Mouse (Mus musculus) urinary bladder, postnatal 10 days (tissue): ENCODE data around the gene Gm21992.
"Not testable (repeated sequence)": the region's sequence is repeated elsewhere in the genome, so short reads cannot be mapped to it uniquely, and the experiment has no call there.

Experiments
- DNase-seq: peaks from one replicate; pipeline ENCODE4 v3.0.0; 2022; ENCODE audit warnings: low spot score

Gene Gm21992

DNA sequence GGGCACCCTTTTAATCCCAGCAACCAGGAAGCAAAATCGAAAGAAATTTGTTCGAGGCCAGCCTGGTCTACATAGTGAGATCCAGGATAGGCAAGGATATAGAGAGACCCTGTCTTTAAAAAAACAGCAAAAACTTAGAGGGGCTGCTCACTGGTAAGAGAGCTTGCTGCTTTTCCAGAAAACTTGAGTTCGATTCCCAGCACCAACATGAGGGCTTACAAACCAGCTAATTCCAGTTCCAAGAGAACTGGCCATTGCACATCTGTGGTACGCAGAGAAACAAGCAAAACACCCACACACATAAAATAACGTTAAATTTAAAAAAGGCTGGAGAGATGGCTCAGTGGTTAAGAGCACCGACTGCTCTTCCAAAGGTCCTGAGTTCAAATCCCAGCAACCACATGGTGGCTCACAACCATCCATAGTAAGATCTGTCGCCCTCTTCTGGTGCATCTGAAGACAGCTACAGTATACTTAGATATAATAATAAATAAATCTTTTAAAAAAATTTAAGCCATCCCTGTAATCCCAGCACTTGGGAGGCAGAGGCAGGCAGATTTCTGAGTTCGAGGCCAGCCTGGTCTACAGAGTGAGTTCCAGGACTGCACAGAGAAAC is 1.0 kb upstream of the Gm21992 start:
- not testable (repeated sequence) for DNase-seq

DNA sequence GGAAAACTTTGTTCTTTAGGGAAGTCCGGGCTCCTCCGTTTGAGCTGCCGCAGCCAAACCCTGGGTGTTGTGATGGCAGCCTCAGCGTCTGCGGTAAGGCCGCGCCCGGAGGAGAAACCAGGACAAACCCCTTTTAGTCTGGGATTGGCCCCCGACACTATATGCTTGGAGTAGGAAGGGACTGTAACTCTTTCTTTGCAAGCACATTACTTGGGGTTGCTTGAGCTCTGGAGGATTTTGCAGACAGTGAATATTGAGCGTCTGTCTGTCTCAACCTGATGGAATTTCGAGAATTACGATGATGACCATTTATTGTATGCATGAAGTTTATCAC is 464 bp upstream of the Gm21992 start:
- no peak for DNase-seq

DNA sequence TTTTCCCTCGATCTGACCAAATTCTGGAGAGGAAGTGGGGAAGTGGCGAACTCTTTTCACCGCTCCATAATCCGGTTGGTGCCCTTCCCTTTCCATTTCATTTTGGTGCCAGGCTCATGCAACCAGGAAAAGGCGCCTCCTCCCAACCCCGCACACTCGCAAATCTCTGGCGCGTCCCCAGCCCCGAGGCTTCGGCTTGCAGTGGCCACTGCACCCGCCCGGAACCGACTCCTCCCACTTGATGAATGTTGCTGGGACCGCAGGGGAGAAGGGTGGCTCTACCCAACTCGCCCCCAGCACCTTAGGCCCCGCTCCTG is 708 bp downstream of the Gm21992 start:
- DNase-seq: no peak

DNA sequence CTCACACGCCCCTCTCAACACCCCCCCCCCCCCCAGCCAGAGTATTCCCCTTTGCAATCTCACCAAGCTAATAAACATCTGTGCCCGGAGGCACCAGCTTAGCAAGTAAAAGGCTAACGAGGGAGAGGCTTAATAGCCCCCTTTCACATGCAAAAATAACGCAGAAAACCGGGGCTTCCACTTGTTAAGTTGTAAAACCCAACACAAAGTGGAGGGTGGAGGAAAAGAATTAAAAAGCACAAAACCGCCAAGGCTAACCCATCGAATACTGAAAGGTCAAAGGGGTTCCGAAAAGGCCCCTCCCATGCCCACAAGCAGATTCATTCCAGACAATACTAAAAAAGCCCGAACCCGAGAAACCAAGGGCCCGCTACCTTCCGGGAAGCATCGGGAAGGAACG is 1.1 kb downstream of the Gm21992 start:
- no peak for DNase-seq

DNA sequence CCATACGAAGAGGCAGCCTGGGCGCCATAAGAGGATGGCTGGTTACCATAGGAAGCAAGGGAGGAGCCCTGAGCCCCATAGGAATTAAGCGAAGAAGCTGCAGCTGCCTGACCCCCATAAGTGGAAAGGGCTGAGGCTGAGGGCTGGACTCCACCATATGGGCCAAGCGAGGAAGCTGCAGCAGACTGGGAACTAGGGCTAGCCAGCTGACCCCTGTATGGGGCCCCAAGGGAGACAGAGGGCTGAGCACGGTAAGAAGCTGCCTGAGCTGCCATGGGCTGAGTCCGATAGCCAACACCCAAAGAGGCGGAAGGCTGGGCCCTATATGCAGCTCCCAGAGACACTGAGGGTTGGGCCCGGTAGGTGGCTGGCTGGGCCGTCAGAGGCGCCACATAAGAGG is 8.1 kb downstream of the Gm21992 start:
- no peak for DNase-seq

DNA sequence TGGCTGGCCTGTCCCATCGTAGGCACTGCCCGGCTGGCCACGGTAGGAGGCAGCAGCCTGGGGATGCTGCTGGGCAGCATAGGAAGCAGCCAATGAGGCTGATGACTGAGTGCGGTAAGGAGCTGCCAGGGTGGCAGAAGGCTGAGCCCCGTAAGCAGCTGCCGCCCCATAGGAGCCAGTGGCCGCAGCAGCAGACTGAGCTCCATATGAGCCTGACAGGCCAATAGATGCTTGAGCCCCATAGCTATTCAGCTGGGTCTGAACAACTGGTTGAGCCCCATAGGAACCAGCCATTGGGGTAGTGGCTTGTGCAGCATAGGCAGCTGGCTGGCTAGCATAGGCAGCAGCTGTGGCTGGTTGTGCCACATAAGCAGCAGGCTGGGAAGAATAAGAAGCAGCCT is 8.7 kb downstream of the Gm21992 start:
- DNase-seq: no peak

DNA sequence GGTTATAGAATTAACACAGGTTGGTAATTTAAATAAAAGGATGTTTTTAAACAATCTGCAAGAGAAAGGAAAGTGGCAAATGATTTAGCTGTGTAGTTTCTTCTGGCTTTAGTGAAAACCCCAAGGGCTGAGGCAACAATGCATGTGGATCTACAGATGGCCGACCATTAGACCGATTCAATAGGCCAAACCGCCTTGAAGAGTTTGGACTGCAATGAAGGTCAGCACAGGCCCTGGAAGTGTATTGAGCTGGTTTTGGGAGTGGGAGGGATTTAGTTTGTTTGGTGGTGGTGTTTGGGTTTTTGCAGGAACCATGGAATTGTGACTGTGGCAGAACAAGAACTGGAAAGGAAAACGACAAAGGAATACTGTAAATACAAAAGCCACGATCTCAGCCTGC is 12.3 kb downstream of the Gm21992 start:
- no peak for DNase-seq

DNA sequence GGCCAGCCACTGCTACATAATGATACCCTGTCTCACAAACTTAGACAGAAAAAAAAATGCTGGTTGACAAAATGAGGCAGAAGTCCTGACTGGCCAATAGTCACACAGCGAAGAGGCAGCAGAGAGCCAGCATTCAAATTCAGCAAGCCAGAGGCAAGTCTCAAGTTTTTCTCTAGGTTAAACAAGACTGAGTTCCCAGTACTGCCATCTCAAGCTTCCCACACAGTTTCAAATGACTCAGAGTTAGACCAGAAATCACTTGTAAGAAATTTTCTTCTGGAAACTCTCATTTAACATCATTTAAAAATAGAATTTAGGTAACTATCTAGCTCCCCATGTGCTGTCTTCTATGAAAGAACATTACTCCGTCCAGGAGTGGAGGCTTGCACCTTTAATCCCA is 13.6 kb downstream of the Gm21992 start:
- no peak for DNase-seq

DNA sequence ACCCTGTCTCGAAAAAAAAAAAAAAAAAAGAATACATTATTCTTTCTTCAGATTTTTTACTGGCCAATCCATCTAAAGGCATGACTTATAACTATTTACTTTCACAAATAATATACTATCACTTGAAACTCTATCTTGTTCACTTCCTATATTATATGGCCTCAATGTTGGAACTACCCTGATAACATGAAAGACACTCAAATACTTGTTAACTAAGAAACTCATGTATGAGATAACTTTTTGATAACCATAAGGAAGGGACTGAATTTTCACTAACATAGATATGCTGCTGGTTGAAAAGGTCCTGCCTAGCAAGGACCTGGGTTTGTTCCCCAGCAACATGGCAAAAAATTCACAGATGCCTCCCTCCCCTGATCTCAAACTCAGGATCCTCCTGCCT is 15.5 kb downstream of the Gm21992 start:
- DNase-seq: no peak

DNA sequence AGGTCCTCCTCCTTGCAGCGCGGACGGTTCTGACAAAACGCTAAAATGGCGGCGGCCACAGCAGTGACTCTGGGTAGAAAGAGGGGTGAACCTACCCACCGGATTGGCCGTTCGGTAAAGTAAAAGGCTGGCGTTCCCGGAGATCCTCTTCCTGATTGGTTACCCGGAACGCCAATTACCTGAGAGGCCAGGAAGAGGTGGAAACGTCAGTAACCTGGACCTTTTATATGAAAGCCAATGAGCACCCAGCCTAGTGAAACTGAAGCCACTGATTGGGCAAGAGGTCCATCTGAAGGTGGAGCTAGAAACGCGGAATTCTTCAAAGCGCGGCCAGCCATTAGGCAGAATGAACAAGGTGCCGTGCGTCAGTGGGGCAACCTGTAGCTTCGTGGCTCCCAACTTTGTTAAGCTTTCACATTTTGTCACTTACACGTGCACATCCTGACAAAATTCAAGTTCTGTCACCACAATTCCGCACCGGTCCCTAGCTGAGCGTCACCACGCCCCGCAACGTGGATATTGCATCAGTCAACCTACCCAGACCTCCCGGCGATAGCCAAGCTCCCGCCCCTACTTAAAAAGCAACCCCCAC is 17.5 kb downstream of the Gm21992 start, which contains the start of gene Rbm4:
Gene Rbm4 (minus strand): TSS at position 71 of the 592 bp plus-strand sequence.
- peak; percentile 89 for DNase-seq

DNA sequence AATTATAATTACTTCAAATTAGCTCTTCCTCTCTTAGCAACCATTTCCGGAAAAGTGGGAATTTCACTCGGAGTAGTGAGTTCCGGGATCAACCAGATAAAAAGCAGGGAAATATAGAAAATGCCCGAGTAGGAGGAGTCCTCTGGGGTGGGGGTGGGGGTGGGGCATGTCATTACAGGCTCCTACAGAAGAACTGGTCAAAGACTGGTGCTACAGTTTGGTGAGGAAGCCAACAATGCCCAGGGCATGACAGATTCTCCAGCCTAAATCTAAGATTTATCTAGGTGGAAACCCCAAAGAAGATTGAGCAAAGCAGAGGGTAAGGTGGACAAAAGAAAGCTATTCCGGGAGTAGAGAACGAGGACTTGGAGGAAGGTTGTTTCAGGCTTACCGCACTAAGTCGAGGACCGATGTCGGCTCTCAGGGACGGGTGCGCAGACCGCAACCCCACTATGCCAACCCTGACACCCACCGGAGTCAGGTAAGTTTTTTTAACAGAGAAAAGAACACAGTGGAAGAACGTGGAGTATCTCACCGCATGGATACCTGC is 18.1 kb downstream of the Gm21992 start:
- no peak for DNase-seq

DNA sequence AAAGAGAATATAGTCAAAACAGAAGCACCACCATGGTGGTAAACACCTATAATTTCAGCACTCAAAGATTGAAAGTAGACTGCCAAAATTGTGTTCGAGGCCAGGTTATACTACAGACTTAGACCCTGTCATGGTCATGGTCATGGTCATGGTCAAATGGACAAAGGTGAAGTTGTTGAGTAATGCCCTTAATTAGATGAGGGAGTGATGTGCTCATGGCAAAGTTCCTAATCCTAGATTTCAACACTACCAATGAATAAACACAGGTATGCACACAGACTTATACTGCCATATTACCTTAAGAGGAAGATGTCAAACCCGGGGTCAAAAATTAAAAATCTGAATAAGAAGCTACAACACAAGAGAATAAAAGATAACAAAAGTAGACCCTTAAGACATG is 25.1 kb downstream of the Gm21992 start:
- DNase-seq: no peak

DNA sequence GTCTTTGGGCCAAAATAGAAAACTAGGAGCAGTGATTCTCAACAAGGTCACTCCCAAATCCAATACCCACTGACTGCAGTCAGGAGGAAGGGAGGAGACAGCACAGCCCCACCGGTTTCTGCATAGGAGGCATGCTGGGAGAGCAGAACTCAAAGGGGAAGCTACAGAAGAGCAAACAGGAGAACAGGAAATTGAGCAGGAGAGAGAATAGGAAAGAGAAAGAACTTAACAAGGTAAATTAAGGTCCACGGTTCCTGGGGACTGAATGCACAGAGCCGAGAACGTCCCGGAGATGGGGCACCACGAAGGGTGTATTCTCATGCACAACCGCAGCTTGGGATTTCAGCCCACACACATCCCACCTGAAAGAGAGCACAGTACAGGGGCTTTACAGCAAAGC is 26.2 kb downstream of the Gm21992 start:
- DNase-seq: no peak

DNA sequence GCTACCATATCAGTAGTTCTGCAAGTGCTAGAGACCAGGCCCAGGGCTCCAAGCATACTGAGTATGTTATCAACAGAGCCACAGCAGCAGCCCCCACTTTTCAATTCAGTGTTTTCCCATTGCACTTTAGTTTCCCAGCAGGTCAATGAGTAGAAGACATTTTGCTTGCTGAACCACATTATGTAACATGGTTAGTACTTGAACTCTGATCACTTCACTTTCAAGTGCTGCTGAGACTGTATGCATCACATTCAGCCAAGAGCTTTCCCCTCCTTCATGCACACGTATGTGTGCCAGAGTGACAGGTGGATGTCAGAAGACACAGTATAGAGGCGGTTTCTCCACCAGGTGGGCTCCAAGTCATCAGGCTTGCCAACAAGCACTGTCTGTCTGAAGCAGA is 28.5 kb downstream of the Gm21992 start:
- no peak for DNase-seq

DNA sequence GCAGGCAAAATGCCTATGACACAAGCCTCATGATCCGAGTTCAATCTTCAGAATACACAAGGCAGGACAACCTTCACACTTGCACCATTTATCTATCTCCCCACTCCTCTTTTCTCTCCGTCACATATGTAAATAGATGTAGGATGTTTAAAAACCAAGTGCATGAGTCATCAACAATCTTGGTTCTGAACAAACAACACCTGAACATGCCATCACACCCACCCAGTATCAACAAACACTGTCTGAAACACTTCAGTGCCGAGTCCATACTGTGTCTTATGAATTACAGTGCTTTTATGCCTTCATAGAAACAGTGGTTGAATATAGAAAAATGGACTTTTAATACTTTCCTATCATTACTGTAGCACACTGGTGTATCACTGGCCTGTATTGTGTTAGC is 38.6 kb downstream of the Gm21992 start:
- DNase-seq: no peak

DNA sequence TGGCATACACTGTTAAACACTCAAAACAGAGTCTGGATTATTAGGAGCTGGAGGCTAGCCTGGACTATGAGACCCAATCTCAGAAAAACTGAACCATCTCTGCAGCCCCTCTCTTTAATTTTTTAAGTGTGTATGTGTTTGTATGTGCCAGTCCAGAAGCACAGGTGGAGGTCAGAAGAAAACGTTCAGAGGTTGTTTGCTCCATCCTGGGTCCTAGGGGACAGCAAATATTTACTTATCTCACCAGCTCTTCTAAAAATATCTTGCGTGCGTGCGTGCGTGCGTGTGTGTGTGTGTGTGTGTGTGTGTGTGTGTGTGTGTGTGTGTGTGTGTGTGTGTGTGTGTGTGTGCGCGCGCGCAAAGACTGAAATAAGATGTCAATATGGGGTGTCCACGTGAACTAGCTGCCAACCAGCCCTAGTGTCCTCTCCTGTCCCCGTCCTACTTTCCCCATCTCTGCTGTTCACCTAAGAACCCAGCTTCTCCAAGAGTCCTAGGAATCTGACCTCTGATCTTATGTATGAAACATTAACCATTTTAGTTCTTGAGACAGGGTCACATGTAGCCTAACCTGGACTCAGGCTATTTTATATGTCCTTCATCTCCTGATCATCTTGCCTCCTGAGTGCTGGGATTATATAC is 43.8 kb downstream of the Gm21992 start:
- no peak for DNase-seq

DNA sequence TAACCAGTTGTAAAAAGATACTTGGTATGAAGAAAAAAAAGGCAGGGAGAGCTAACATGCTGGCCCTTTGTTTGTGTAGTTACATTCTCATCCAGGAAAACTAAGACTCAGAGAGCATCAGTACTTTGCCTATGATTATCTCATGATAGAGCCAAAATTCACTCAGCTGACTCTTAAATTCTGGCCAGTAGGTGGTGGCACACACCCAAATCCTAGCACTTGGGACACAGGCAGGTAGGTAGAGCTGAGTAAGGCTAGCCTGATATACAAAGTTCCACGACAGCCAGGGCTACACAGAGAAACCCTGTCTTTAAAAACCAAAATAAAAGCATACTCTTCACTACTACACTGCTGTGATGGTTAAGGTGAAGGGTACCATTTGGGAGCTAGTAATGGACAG is 48.5 kb downstream of the Gm21992 start:
- DNase-seq: no peak

DNA sequence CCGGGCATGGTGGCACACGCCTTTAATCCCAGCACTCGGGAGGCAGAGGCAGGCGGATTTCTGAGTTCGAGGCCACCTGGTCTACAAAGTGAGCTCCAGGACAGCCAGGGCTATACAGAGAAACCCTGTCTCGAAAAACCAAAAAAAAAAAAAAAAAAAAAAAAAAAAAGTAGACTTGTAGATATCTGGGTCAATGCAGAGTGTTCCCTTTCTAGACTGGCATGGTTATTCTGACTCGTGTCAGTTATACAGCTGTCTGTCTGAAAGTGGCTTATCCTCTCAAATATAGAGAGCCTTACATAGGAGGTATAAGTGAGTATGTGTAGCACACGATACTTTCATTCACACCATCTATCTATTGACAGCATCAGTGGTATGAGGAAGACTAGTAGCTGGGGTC is 50.9 kb downstream of the Gm21992 start:
- DNase-seq: not testable (repeated sequence)

DNA sequence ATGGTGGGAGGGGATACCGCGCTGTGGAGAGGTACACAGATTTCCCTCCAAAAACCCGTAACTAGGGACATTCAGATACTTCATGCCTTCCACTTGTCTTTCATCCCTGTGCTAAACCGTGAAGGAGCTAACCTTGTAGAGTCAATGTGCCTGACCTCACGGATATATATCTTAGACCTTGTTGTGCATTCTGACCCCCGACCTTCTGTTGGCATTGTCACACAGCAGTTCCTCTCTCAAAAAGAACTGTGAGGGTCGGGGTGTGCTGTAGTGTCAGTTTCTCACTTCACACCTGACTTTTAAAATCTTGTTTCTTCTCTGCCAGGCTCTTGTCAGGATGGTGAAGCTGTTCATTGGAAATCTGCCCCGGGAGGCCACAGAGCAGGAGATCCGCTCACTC is 54.5 kb downstream of the Gm21992 start:
- DNase-seq: no peak

DNA sequence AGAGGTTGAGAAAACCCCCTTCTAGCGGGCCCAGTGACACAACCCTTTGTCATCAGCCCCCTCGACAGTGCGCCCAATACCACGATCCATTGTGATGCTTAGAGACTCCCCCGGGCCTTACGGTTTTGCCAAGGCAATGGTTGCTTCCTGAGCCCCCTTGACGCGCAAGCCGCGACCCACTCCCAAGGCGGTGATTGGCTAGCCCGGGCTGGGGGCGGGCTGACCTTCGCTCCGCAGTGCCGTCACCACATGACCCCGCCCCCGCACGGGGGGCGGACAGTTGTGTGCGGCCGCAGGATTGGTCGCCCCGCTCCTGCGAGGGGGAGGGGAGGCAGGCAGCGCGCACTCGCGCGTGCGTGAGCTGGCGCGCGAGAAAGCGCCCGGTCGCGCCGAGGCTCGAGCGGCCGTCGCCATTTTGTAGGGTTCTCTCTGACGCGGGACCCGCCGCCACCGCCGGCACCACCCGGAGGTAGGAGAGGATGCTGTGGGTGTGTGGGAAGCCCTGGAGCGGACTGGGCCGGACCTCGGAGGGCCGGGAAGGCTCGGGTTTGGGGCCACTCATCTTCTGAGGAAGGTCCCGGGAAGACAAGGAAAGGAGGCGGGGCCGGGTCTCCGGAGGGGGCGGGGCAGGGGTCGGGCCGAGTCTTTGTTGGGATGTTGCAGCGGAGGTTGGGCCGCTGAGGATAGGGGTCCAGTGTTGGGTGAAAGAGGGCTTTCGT is 55.1 kb downstream of the Gm21992 start, which contains the start of gene Rbm4b:
Gene Rbm4b (plus strand): TSS at position 305 of the 719 bp plus-strand sequence.
- DNase-seq: peak; percentile 82

DNA sequence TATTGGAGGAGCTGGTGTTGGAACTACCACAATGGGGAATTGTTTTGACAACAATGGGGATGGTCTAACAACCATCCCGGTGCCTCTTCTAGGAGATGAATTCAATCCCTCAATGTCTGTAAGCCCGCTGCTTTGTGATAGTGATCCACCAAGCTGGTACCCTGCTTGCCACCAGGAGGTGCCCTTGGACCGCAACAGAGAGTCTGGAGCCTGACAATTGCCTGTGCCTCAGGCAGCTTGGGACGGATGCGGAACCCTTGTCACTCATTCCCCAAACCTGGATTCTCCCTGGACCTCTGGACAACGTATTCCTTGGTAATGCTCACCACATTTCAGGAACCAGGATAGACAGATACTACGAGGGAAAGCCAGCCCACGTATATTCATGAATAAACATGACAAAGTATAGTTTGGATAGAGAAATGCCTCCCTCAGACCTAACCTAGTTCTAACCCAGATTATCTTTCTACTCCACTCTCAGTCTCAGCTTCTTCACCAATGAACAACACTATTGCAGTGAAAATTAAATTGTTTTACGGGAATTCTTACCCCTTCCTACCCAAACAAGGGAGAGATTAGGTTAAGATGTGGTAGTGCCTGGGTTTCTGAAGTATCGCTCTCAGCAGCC is 55.7 kb downstream of the Gm21992 start:
- peak; percentile 66 for DNase-seq

DNA sequence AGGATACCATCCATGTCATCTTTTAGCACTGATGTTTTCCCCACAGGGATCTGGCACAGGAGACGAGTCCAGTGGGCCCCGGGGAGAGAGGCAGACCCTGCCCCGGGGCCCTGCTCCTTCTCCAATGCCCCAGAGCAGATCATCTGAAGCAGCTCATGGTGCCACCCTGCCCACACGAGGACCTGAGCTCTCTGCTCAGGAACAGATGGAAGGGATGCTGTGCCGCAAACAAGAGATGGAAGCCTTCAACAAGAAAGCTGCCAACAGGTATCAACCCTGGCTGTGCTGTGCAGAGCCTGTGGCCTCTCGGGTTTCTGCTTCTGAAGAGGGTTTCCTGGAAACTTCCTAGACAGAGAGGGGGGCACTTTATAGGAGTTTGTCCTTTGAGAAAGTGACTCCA is 61.4 kb downstream of the Gm21992 start:
- DNase-seq: no peak

DNA sequence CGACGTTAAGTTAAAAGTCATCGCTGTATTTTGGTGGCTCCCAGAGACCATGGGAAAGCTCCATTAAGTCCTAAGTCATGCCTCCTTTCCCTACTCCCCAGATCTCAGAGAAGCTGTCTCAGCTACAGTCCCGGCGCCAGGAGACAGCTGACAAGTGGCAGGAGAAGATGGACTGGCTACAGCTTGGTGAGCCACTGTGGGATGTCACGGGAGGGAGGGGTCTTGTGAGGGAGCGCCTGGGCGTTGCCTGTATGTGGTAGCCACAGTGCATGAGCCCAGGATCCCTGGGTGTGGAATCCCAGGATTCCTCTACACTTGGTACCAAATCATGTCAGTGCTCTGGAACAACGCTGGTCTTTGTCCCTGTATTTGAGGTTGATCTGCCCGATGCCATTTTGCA is 62.9 kb downstream of the Gm21992 start:
- no peak for DNase-seq
